ENCODE assay signal across 14 mouse cellular contexts in genomic region chr15:84940102-84940501, GRCm38 (mm10). TPM values are rescaled to one million over a fixed set of nuclear protein-coding genes. Genes with fewer than 3 reads are reported as not detected.
DNase-seq lines count a peak whose midpoint lies in the region; ATAC-seq and TF ChIP-seq lines count a peak whose summit lies in the region.
"Had no signal": no experiment of that assay in that cellular context is flagged by ENCODE, and none has a peak within 500 bp of the region (broad histone marks: within the 10 kb centered on the region; RNA-seq: fewer than 3 reads in every experiment).

No protein-coding gene starts in this region.

- H3K4me1 ChIP-seq in stomach, postnatal 0 days (replicated peaks; ENCODE audit: control insufficient read depth, insufficient read depth) = no peaks in the 10 kb centered on the region
- no peaks in the 10 kb centered on the region for H3K4me1 ChIP-seq in forebrain, embryonic 12.5 days
- H3K4me1 ChIP-seq: embryonic facial prominence, embryonic 13.5 days; forebrain, embryonic 15.5 days; midbrain, embryonic 15.5 days; neural tube, embryonic 15.5 days; stomach, embryonic 15.5 days had no signal

- no peak overlapping the region for H3K4me2 ChIP-seq in stomach, postnatal 0 days (replicated peaks; ENCODE audit: low read depth)
- H3K4me2 ChIP-seq in forebrain, embryonic 12.5 days = no peak overlapping the region
- H3K4me2 ChIP-seq: embryonic facial prominence, embryonic 13.5 days; forebrain, embryonic 15.5 days; midbrain, embryonic 15.5 days; neural tube, embryonic 15.5 days; stomach, embryonic 15.5 days had no signal

- whole genome bisulfite sequencing in stomach, postnatal 0 days = 69% methylated on average over 12 of the region's 12 CpGs
- 86% methylated on average over 12 of the region's 12 CpGs for WGBS in forebrain, embryonic 12.5 days

- H3K9me3 ChIP-seq in stomach, postnatal 0 days (ENCODE audit: control insufficient read depth, low read length) = no peaks in the 10 kb centered on the region
- H3K9me3 ChIP-seq in forebrain, embryonic 12.5 days = no peaks in the 10 kb centered on the region
- H3K9me3 ChIP-seq: embryonic facial prominence, embryonic 13.5 days; forebrain, embryonic 15.5 days; midbrain, embryonic 15.5 days; neural tube, embryonic 15.5 days; stomach, embryonic 15.5 days had no signal

- TF ChIP-seq CTCF in stomach, postnatal 0 days (IDR thresholded peaks at IDR 0.05; ENCODE audit: low read depth) = no peak

- peak; percentile 14 for DNase-seq in R1 (ENCODE audit: low read depth, low spot score)
- DNase-seq in adrenal gland, postnatal 14 days = peak; percentile 35
- peak; percentile 21 for DNase-seq in heart, postnatal 4 days
- peak; percentile 83 to 86 for DNase-seq in kidney, postnatal 36 days
- no peak for DNase-seq in stomach, postnatal 0 days (ENCODE audit: low spot score)
- no peak for DNase-seq in urinary bladder, postnatal 4 days (ENCODE audit: low spot score in 2 of 2)
- DNase-seq: right cerebral cortex, postnatal 25 days had no signal

- H3K36me3 ChIP-seq in stomach, postnatal 0 days (ENCODE audit: control insufficient read depth, insufficient read depth, low read length) = peaks cover 37% of the 10 kb centered on the region
- peaks cover 72% of the 10 kb centered on the region for H3K36me3 ChIP-seq in forebrain, embryonic 12.5 days (replicated peaks)

- H3K9ac ChIP-seq in stomach, postnatal 0 days (ENCODE audit: low read length) = no peak overlapping the region
- no peak overlapping the region for H3K9ac ChIP-seq in forebrain, embryonic 12.5 days
- H3K9ac ChIP-seq: embryonic facial prominence, embryonic 13.5 days; forebrain, embryonic 15.5 days; liver, embryonic 14.5 days; midbrain, embryonic 15.5 days; neural tube, embryonic 15.5 days; stomach, embryonic 15.5 days had no signal

- no peak for TF ChIP-seq EP300 in stomach, postnatal 0 days (optimal IDR thresholded peaks at IDR 0.05)

- no peaks in the 10 kb centered on the region for H3K27me3 ChIP-seq in stomach, postnatal 0 days (ENCODE audit: control insufficient read depth, insufficient read depth, low read length)
- H3K27me3 ChIP-seq in forebrain, embryonic 12.5 days = no peaks in the 10 kb centered on the region
- H3K27me3 ChIP-seq: embryonic facial prominence, embryonic 13.5 days; forebrain, embryonic 15.5 days; midbrain, embryonic 15.5 days; neural tube, embryonic 15.5 days; stomach, embryonic 15.5 days had no signal

- ATAC-seq in stomach, postnatal 0 days (ENCODE audit: low FRiP score, low TSS enrichment) = no peak
- no peak for ATAC-seq in forebrain, embryonic 12.5 days (ENCODE audit: low FRiP score)
- ATAC-seq: forebrain, embryonic 15.5 days; midbrain, embryonic 15.5 days had no signal

- H3K4me3 ChIP-seq in stomach, postnatal 0 days (ENCODE audit: low read depth, low read length) = no peak overlapping the region
- no peak overlapping the region for H3K4me3 ChIP-seq in forebrain, embryonic 12.5 days (replicated peaks)
- H3K4me3 ChIP-seq: embryonic facial prominence, embryonic 13.5 days; forebrain, embryonic 15.5 days; midbrain, embryonic 15.5 days; neural tube, embryonic 15.5 days; stomach, embryonic 15.5 days had no signal

- no peak overlapping the region for H3K27ac ChIP-seq in stomach, postnatal 0 days (replicated peaks)
- H3K27ac ChIP-seq in forebrain, embryonic 12.5 days = no peak overlapping the region
- H3K27ac ChIP-seq: embryonic facial prominence, embryonic 13.5 days; forebrain, embryonic 15.5 days; liver, embryonic 14.5 days; midbrain, embryonic 15.5 days; neural tube, embryonic 15.5 days; stomach, embryonic 15.5 days had no signal

RNA-seq across cellular contexts. Expression of gene Nup50, which starts 16.9 kb away (rescaled TPM):
- total RNA-seq in adrenal gland, postnatal 14 days (2021) = 30.9 and 33.1 TPM in 2 replicates
- 10 to 100 TPM; 27.7 to 27.8 TPM for total RNA-seq in heart, postnatal 4 days (2021)
- 17.6 and 17.7 TPM in 2 replicates for polyA plus RNA-seq in stomach, postnatal 0 days (2015; fragmentation: Nextera tagmentation; extraction: Ambion mirVana)
- polyA plus RNA-seq in forebrain, embryonic 12.5 days (2016; fragmentation: Nextera tagmentation; extraction: Ambion mirVana) = 64.0 and 72.5 TPM in 2 replicates

RNA-seq across cellular contexts. Expression of gene Gm29666, which starts 20.3 kb away (rescaled TPM):
- total RNA-seq in adrenal gland, postnatal 14 days (2021) = 0.30 TPM in 2 replicates
- total RNA-seq in heart, postnatal 4 days (2021) = under 1 TPM; 0.19 to 0.34 TPM
- 0.13 and 0.15 TPM in 2 replicates for polyA plus RNA-seq in stomach, postnatal 0 days (2015; fragmentation: Nextera tagmentation; extraction: Ambion mirVana)
- 0.85 and 1.2 TPM in 2 replicates for polyA plus RNA-seq in forebrain, embryonic 12.5 days (2016; fragmentation: Nextera tagmentation; extraction: Ambion mirVana)

RNA-seq across cellular contexts. Expression of gene 5031439G07Rik, which starts 48.2 kb away (rescaled TPM):
- total RNA-seq in adrenal gland, postnatal 14 days (2021) = 24.9 and 32.2 TPM in 2 replicates
- total RNA-seq in heart, postnatal 4 days (2021) = 10 to 100 TPM; 22.2 to 23.8 TPM
- polyA plus RNA-seq in stomach, postnatal 0 days (2015; fragmentation: Nextera tagmentation; extraction: Ambion mirVana) = 6.6 and 14.7 TPM in 2 replicates
- 14.2 and 14.5 TPM in 2 replicates for polyA plus RNA-seq in forebrain, embryonic 12.5 days (2016; fragmentation: Nextera tagmentation; extraction: Ambion mirVana)

Comparison
In these comparisons a context has a peak if more than half of its experiments do, and no peak if none do; other contexts are left out.
1. DNase-seq: peak in R1 (single experiment), adrenal gland, postnatal 14 days (single experiment), heart, postnatal 4 days (single experiment) and kidney, postnatal 36 days (2 of 2); none in stomach, postnatal 0 days (single experiment) and urinary bladder, postnatal 4 days (0 of 2).